Mouse (Mus musculus): ENCODE results near the gene Arl15.

DNA sequence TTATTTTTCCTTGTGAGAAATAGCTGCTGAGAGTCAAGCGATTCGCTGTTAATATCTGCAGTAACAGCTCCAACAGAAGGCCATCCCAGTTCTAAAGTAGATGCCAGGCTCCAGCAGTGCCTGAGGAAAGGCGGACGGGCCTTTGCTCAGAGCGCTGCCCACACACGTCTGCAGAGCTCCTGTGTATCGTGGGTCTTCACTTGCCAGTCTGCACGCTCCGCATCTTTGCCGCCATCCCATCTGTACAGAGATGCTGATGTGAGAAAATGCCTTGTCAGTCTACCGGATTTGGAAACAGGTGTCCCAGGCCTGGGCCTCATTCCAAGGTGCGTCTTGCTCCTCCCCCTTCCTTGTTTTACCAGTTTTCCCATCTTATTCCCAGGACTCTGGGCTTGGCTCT lies 27.6 kb downstream of the Arl15 start:
- TF ChIP-seq CTCF (IDR thresholded peaks at IDR 0.05; ENCODE audit: low read depth, low read length) (no peak), POLR2A (IDR thresholded peaks at IDR 0.05; ENCODE audit: borderline replicate concordance, low read depth, low read length) (no peak)
